Mouse (Mus musculus) T-helper 1 cell (primary cell): ENCODE results near the gene Vps35.

Experiments used
- in situ Hi-C: fragments of 300-600 bp; cut with MboI, MseI; formaldehyde crosslinking; loops from one replicate; pipeline ENCODE4 v1.15.1; 2025; ENCODE audit warnings: high pct_unique_total_duplicates

Gene Vps35

GRCm38 (mm10) chr8:85299434-85300077 lies at the start of gene Vps35, which contains the start of gene Orc6:
Gene Vps35 (minus strand): TSS chr8:85299802.
Gene Orc6 (plus strand): TSS chr8:85299632.
- in situ Hi-C loops, result no loop called here

- in situ Hi-C loops, result no loop called here
These were observed 40.4 kb upstream of the Vps35 start for GRCm38 (mm10) chr8:85339871-85340573.

GRCm38 (mm10) chr8:85337681-85338080 lies 38.1 kb upstream of the Vps35 start:
- in situ Hi-C loops, result no loop called here

GRCm38 (mm10) chr8:85336211-85336933 lies 36.8 kb upstream of the Vps35 start:
- in situ Hi-C loops, result no loop called here

GRCm38 (mm10) chr8:85335105-85335504 lies 35.5 kb upstream of the Vps35 start:
- in situ Hi-C loops, result no loop called here

GRCm38 (mm10) chr8:85329506-85329905 lies 29.9 kb upstream of the Vps35 start:
- in situ Hi-C loops, result no loop called here

- in situ Hi-C loops, result no loop called here
These were observed 27.4 kb upstream of the Vps35 start for GRCm38 (mm10) chr8:85327036-85327435.

GRCm38 (mm10) chr8:85323084-85323483 lies 23.5 kb upstream of the Vps35 start:
- in situ Hi-C loops, result no loop called here

- in situ Hi-C loops, result no loop called here
These were observed 22.4 kb upstream of the Vps35 start for GRCm38 (mm10) chr8:85321981-85322380.

GRCm38 (mm10) chr8:85318534-85318933 lies 18.9 kb upstream of the Vps35 start:
- in situ Hi-C loops, result no loop called here

GRCm38 (mm10) chr8:85313036-85313435 lies 13.4 kb upstream of the Vps35 start:
- in situ Hi-C loops, result loop anchor here (5.0 kb wide), 2 partner anchors 89 to 239 kb away; no protein-coding TSS in a partner anchor

- in situ Hi-C loops, result loop anchor here (5.0 kb wide), 2 partner anchors 91 to 241 kb away; no protein-coding TSS in a partner anchor
These were observed 12.1 kb upstream of the Vps35 start for GRCm38 (mm10) chr8:85311743-85312142.

GRCm38 (mm10) chr8:85308564-85308963 lies 9.0 kb upstream of the Vps35 start:
- in situ Hi-C loops, result no loop called here

- in situ Hi-C loops, result no loop called here
These were observed 3.9 kb upstream of the Vps35 start for GRCm38 (mm10) chr8:85303531-85303930.

- in situ Hi-C loops, result no loop called here
These were observed 3.3 kb upstream of the Vps35 start for GRCm38 (mm10) chr8:85302931-85303330.

GRCm38 (mm10) chr8:85301941-85302340 lies 2.3 kb upstream of the Vps35 start:
- in situ Hi-C loops, result no loop called here

- in situ Hi-C loops, result no loop called here
These were observed 785 bp downstream of the Vps35 start for GRCm38 (mm10) chr8:85298600-85299433.

- in situ Hi-C loops, result no loop called here
These were observed 12.8 kb downstream of the Vps35 start for GRCm38 (mm10) chr8:85286846-85287245.

- in situ Hi-C loops, result no loop called here
These were observed 72.3 kb downstream of the Vps35 start for GRCm38 (mm10) chr8:85227297-85227696.

- in situ Hi-C loops, result no loop called here
These were observed 73.9 kb downstream of the Vps35 start, which contains the start of gene Olfr371 for GRCm38 (mm10) chr8:85225688-85226087. Gene Olfr371 (plus strand): TSS chr8:85225988.

GRCm38 (mm10) chr8:85220992-85221391 lies 78.6 kb downstream of the Vps35 start:
- in situ Hi-C loops, result no loop called here
